Mouse (Mus musculus) CD4-positive, CD25-positive, alpha-beta regulatory T cell, adult 2 months (primary cell): ENCODE results near the gene Pex1.
"Not testable (repeated sequence)": the region's sequence is repeated elsewhere in the genome, so short reads cannot be mapped to it uniquely, and the experiment has no call there.

Experiments
- DNase-seq: peaks from one replicate; pipeline ENCODE4 v3.0.0-alpha.2; 2012; ENCODE audit warnings: low read depth, low spot score

Pex1 gene

DNA sequence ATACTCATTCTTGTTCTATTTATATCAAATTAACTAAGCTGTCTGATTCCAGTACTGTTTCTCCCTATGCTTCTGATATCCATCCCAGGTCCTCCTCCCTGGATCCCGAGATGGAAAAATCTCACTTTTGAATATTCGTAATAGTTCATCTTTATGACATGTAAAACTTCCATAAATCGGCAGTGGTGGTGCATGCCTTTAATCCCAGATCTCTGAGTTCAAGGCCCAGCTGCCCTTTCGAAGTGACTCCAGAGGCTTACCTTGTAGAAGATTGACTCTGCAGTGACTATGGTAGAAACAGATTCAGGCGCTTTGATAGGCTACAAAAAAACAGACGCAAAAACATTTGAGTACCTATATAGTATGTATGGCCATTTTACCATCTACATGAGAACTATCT lies 48.8 kb downstream of the Pex1 start:
- no peak for DNase-seq

DNA sequence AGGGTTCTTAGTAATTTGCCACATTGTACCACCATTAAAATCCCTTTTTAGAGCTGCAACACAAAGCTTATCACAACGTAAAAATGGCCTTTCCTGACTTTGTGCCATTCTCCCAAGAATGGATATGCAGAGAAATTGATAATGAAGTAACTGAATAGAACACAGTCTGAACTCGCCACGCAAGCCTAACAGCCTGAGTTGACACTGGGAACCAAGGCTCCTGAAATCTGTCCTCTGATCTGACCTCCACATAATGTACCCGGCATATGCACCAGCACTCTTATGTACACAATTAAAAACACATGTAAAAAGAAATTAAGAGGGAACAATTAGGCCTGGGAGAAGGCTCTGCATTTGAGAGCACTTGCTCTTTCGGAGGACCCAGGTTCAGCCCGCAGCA lies 49.5 kb downstream of the Pex1 start:
- no peak for DNase-seq

DNA sequence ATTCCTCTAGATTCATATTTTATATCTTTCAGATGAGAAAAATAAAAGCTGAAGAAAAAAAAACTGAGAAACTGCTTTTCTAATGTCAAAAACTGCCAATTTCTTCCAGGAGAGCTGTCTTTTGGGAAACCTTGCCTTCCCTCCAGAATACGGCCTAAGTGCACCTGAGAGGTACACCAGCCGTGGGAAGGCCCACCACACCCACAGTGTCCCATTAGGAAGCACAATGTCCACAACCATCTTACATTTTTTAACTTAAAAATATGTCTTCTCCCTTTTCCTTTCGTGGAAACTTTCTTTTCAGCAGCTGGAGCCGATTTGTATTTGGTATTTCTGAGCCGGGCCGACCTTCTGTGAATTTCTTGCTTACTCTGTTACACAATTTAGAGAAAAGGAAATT lies 50.7 kb downstream of the Pex1 start:
- no peak for DNase-seq

GRCm38 (mm10) chr5:3646991-3647707 lies 51.3 kb downstream of the Pex1 start:
- DNase-seq, result peak; percentile 79

DNA sequence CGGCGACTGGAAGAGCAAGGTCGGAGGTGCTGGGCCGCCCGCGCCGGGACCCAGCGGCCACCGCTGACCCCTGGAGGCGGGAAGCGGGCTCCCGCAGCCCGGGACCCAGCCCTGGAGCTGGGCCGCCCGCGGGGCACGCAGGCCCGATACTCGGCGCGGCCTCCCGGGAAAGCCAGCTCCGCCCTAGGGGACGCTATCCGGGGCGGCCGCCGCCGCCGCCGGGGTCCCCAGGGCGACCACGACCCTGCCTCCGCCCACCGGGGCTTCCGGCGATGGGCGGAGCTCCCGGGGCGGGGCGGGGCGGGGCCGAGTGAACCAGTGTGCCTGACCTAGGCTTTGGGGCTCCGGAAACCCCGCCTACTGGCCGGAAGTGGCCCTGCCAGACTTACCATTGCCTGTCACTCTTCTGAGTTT lies 51.8 kb downstream of the Pex1 start:
- DNase-seq, result peak; percentile 92

DNA sequence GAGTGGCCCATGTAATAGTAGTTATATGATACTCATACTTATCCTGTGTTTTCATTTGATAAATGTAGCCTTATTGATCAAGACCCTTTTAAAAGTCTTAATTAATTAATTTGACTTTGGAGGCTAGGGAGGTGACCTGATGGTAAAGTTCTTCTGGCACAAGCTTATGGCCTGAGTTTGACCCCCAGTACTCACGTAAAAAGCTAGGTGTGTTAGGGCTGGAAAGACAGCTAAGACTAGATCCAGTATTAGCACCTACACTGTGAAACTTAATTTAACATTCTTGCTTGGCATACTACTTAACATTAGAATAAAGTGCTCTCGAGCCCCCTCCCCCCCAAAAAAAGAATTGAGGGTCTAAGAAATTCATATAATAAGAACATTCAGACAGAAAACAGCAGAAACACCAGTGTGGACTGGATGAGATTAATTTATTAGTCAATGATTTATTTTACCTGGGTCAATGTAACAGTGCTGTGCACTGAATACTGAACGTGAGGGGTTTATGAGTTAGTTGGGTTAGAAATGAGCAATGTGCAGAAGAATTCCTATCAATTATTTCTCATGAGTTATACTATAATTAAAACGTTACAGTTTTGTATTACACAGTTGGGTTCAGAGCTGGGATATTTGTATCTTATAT lies 52.5 kb downstream of the Pex1 start:
- DNase-seq, result peak; percentile 12

DNA sequence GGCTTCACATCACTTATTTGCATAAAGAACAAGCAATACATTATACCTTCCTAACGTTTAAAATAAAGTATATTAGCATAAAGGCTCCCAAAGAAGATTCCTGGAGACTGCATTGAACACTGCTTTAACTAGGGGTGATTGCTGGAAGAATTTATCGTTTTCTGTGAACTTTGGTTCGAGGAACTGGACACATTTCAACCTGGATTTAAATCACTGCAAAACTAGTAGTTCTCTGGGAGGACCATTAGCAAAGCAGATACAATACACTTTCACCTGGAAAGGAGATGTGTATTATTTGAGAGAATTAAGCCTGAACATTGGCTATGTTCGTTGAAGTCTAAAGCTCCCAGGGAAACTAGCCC lies 53.0 kb downstream of the Pex1 start:
- no peak for DNase-seq

DNA sequence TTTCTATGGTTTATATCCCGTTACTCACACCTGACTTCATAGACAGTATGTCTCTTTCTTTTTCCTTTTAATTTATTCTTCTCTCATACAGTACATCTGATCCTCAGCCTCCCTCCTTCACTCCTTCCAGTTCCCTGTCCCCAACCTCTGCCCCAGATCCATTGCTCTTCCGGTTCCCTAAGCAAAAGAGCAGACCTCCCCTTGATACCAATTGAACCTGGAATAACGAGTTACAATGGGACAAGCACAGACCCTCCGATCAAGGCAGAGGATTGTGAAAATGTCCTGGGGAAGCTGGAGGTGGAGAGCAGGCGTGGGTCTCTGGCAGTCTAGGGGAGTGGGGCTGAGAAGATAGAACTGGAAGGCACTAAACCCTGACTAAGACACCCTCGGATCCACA lies 55.0 kb downstream of the Pex1 start, which contains the start of gene Tmbim7:
TSS of gene Tmbim7 (plus strand) at position 301 of the 400 bp plus-strand sequence.
- DNase-seq, result no peak

DNA sequence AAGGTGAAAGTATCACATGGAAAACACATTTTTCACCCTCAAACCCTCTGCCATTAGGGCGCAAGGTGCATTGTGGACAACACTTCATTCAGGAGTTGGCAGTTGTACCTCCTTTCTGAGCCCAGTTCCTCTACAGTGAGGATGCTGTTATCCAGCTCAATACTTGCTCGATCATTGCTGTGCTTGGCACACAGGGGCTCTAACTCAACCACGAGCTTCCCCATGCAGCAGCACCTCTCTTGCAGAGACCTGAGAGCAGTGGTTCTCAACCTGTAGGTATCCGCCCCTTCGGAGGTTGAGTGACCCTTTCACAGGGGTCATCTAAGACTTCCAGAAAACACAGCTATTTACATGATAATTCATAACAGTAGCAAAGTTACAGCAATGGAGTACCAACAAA lies 55.8 kb downstream of the Pex1 start:
- no peak for DNase-seq

GRCm38 (mm10) chr5:3652903-3653575 lies 57.2 kb downstream of the Pex1 start:
- not testable (repeated sequence) for DNase-seq

DNA sequence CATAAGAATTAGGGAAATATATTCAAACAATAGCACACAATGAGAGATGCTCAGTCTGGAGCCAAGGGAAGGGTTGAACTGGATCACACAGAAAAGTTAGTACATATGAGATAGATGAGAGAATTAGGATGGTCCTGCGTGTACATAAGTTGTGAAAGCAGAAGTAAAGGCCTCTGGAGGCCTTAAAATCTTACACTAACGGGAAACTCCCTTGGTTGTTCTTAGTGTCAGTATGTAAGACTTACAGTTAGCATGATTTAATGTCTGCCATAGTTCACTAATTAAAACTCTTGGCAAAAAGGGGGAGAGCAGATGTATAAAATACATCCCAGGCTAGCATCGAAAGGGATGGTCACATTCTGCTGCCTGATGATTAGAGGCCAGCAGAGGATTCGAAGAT lies 57.9 kb downstream of the Pex1 start:
- DNase-seq, result no peak

DNA sequence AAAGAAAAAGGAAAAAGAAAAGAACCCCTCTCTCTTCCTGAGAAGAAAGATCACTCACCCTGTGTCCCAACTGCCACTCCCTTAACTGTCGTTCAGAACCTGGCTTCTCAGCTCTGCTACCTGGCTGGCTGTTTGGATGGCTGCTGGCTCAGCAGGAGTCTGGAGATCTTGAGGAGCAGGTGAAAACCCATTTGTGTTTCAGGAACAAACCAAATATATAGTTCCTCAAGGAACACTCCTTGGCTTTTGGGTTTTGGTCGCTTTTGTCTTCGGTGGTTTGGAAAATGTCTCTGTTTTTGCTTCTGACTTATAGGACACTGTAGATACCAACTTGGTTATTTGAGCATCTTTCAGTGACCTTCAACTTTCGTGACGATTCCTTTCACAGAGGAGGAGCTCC lies 61.2 kb downstream of the Pex1 start, which contains the start of gene Gatad1:
TSS of gene Gatad1 (minus strand) at position 101 of the 400 bp plus-strand sequence.
- DNase-seq, result no peak

GRCm38 (mm10) chr5:3665225-3665624 lies 69.4 kb downstream of the Pex1 start:
- no peak for DNase-seq

- DNase-seq, result peak; percentile 42
Measured at GRCm38 (mm10) chr5:3666585-3666984, 70.7 kb downstream of the Pex1 start.

GRCm38 (mm10) chr5:3669938-3670554 lies 74.2 kb downstream of the Pex1 start:
- peak; percentile 38 for DNase-seq
